ENCODE assay signal across 8 mouse cellular contexts in genomic region chr6:129532556-129532941, GRCm38 (mm10). TPM values are rescaled to one million over a fixed set of nuclear protein-coding genes. Genes with fewer than 3 reads are reported as not detected.
DNase-seq lines count a peak whose midpoint lies in the region; ATAC-seq and TF ChIP-seq lines count a peak whose summit lies in the region.

No protein-coding gene starts in this region.

- intact Hi-C loops in heart, postnatal 14 days (cut with DNase I): loop anchor here (10.0 kb wide), 1 partner anchor 688 kb away; no protein-coding TSS in a partner anchor

- no peaks in the 10 kb centered on the region for H3K9me3 ChIP-seq in E14TG2a.4 (ENCODE audit: low read length)
- H3K9me3 ChIP-seq in forebrain, embryonic 14.5 days (replicated peaks; ENCODE audit: control insufficient read depth, low read length): no peaks in the 10 kb centered on the region
- no peaks in the 10 kb centered on the region for H3K9me3 ChIP-seq in neural tube, embryonic 14.5 days (ENCODE audit: control insufficient read depth, low read length)

- peaks cover 14% of the 10 kb centered on the region for H3K4me1 ChIP-seq in E14TG2a.4 (replicated peaks; ENCODE audit: low read depth, low read length)
- H3K4me1 ChIP-seq in brown adipose tissue, adult 24 weeks (ENCODE audit: control insufficient read depth, insufficient read depth, insufficient read length, low read length): peaks cover 16% of the 10 kb centered on the region
- peaks cover 22% of the 10 kb centered on the region for H3K4me1 ChIP-seq in forebrain, embryonic 14.5 days (ENCODE audit: control insufficient read depth, insufficient read depth, low read length)
- peaks cover 13% of the 10 kb centered on the region for H3K4me1 ChIP-seq in lung, adult 2 months (ENCODE audit: control insufficient read depth, insufficient read depth, low read length)
- H3K4me1 ChIP-seq in neural tube, embryonic 14.5 days (ENCODE audit: control insufficient read depth, insufficient read depth, low read length): peaks cover 19% of the 10 kb centered on the region
- peaks cover 17% of the 10 kb centered on the region for H3K4me1 ChIP-seq in thymus, adult 2 months (replicated peaks; ENCODE audit: control insufficient read depth, insufficient read depth, low read length)

- H3K27ac ChIP-seq in brown adipose tissue, adult 24 weeks (replicated peaks; ENCODE audit: low read depth, low read length): peak overlapping the region; percentile 90
- peak overlapping the region; percentile 75; the same call in 1 of the 2 replicates for H3K27ac ChIP-seq in forebrain, embryonic 14.5 days (ENCODE audit: low read depth, low read length)
- peak overlapping the region; percentile 68 for H3K27ac ChIP-seq in neural tube, embryonic 14.5 days (ENCODE audit: low read depth, low read length)
- no peak overlapping the region for H3K27ac ChIP-seq in thymus, adult 2 months (ENCODE audit: control insufficient read depth, insufficient read depth, low read length)

- TF ChIP-seq POLR2A in lung, adult 2 months (IDR thresholded peaks at IDR 0.05; ENCODE audit: borderline replicate concordance, extremely low read depth, low read depth, low read length): no peak
- no peak for TF ChIP-seq POLR2A in thymus, adult 2 months (IDR thresholded peaks at IDR 0.05; ENCODE audit: control insufficient read depth, extremely low read depth, insufficient read depth, low read length, poor library complexity)

- 35% methylated on average over 7 of the region's 7 CpGs for WGBS in forebrain, embryonic 14.5 days
- 15% methylated on average over 7 of the region's 7 CpGs for WGBS in lung, adult 2 months
- 32% methylated on average over 7 of the region's 7 CpGs for WGBS in neural tube, embryonic 14.5 days
- WGBS in thymus, adult 2 months: 51% methylated on average over 7 of the region's 7 CpGs

- DNase-seq in forebrain, embryonic 14.5 days (ENCODE audit: low spot score): peak; percentile 72
- DNase-seq in heart, postnatal 14 days: peak; percentile 77 to 80
- peak; percentile 86 to 92 for DNase-seq in kidney, postnatal 4 days
- peak; percentile 61 for DNase-seq in lung, adult 2 months
- no peak for DNase-seq in thymus, adult 2 months

- ATAC-seq in forebrain, embryonic 14.5 days: peak; percentile 49
- ATAC-seq in neural tube, embryonic 14.5 days (ENCODE audit: low read depth): peak; percentile 26

- no peak for TF ChIP-seq CTCF in E14TG2a.4 (conservative IDR thresholded peaks at IDR 0.05; ENCODE audit: low read length)
- no peak for TF ChIP-seq CTCF in lung, adult 2 months (IDR thresholded peaks at IDR 0.05; ENCODE audit: insufficient read depth, low read length)
- TF ChIP-seq CTCF in thymus, adult 2 months (IDR thresholded peaks at IDR 0.05; ENCODE audit: borderline replicate concordance, control insufficient read depth, extremely low read depth, insufficient read depth, low read length, poor library complexity): no peak

- H3K27me3 ChIP-seq in E14TG2a.4 (ENCODE audit: insufficient read depth, low read length): no peaks in the 10 kb centered on the region
- no peaks in the 10 kb centered on the region for H3K27me3 ChIP-seq in forebrain, embryonic 14.5 days (replicated peaks; ENCODE audit: control insufficient read depth, insufficient read depth, low read length)
- no peaks in the 10 kb centered on the region for H3K27me3 ChIP-seq in neural tube, embryonic 14.5 days (ENCODE audit: control insufficient read depth, insufficient read depth, low read length)
- no peaks in the 10 kb centered on the region for H3K27me3 ChIP-seq in thymus, adult 2 months (ENCODE audit: control insufficient read depth, insufficient read depth, low read length)

- peak overlapping the region; percentile 84 for H3K4me3 ChIP-seq in E14TG2a.4 (replicated peaks; ENCODE audit: low read length)
- peak overlapping the region; percentile 91 for H3K4me3 ChIP-seq in brown adipose tissue, adult 24 weeks (ENCODE audit: insufficient read depth, low read depth, low read length)
- H3K4me3 ChIP-seq in forebrain, embryonic 14.5 days (ENCODE audit: low read depth, low read length): peak overlapping the region; percentile 76
- peak overlapping the region; percentile 3 for H3K4me3 ChIP-seq in lung, adult 2 months (replicated peaks; ENCODE audit: extremely low read depth, low read depth, low read length)
- peak overlapping the region; percentile 61 for H3K4me3 ChIP-seq in neural tube, embryonic 14.5 days (ENCODE audit: low read depth, low read length)
- no peak overlapping the region for H3K4me3 ChIP-seq in thymus, adult 2 months (ENCODE audit: control insufficient read depth, insufficient read depth, low read length)

- peak overlapping the region; percentile 89 for H3K9ac ChIP-seq in forebrain, embryonic 14.5 days (ENCODE audit: low read length)
- peak overlapping the region; percentile 65 for H3K9ac ChIP-seq in neural tube, embryonic 14.5 days (replicated peaks; ENCODE audit: low read depth, low read length)

- peaks cover 14% of the 10 kb centered on the region; the same call in 1 of the 2 replicates for H3K36me3 ChIP-seq in E14TG2a.4 (ENCODE audit: insufficient read depth, low read length)
- H3K36me3 ChIP-seq in forebrain, embryonic 14.5 days (ENCODE audit: control insufficient read depth, insufficient read depth, low read length): peaks cover 4% of the 10 kb centered on the region
- peaks cover 3% of the 10 kb centered on the region; the same call in 1 of the 2 replicates for H3K36me3 ChIP-seq in neural tube, embryonic 14.5 days (ENCODE audit: control insufficient read depth, insufficient read depth, low read length)
- H3K36me3 ChIP-seq in thymus, adult 2 months (ENCODE audit: control insufficient read depth, insufficient read depth, low read length): no peaks in the 10 kb centered on the region

- H3K4me2 ChIP-seq in forebrain, embryonic 14.5 days (ENCODE audit: low read length): peak overlapping the region; percentile 60
- peak overlapping the region; percentile 78 for H3K4me2 ChIP-seq in neural tube, embryonic 14.5 days (ENCODE audit: low read depth, low read length)

RNA-seq across cellular contexts. Expression of gene Gabarapl1, which starts 0.4 kb away (rescaled TPM):
- polyA plus RNA-seq in brown adipose tissue, adult 24 weeks (2012; ENCODE audit: insufficient read depth, insufficient read length, missing spikeins): 111 and 147 TPM in 2 replicates
- 66.3 and 87.9 TPM in 2 replicates for polyA plus RNA-seq in forebrain, embryonic 14.5 days (2014; fragmentation: Nextera tagmentation; extraction: Ambion mirVana)
- 10 to 100 TPM; 79.8 to 85.9 TPM for total RNA-seq in heart, postnatal 14 days (2021)
- 101 and 107 TPM in 2 replicates for polyA plus RNA-seq in lung, adult 2 months (2012; rRNA removed)
- 60.2 and 60.6 TPM in 2 replicates for polyA plus RNA-seq in neural tube, embryonic 14.5 days (2014; fragmentation: Nextera tagmentation; extraction: Ambion mirVana)
- 24.6 and 29.8 TPM in 2 replicates for polyA plus RNA-seq in thymus, adult 2 months (2012; rRNA removed)

RNA-seq across cellular contexts. Expression of gene Tmem52b, which starts 20.2 kb away (rescaled TPM):
- polyA plus RNA-seq in brown adipose tissue, adult 24 weeks (2012; ENCODE audit: insufficient read depth, insufficient read length, missing spikeins): not detected in 2 replicates
- not detected in 2 replicates for polyA plus RNA-seq in forebrain, embryonic 14.5 days (2014; fragmentation: Nextera tagmentation; extraction: Ambion mirVana)
- total RNA-seq in heart, postnatal 14 days (2021): not detected
- 0.17 and 0.26 TPM in 2 replicates for polyA plus RNA-seq in lung, adult 2 months (2012; rRNA removed)
- 0.33 TPM in 1 of 2 replicates, not detected in the other for polyA plus RNA-seq in neural tube, embryonic 14.5 days (2014; fragmentation: Nextera tagmentation; extraction: Ambion mirVana)
- 0.18 TPM in 1 of 2 replicates, not detected in the other for polyA plus RNA-seq in thymus, adult 2 months (2012; rRNA removed)

RNA-seq across cellular contexts. Expression of gene Olr1, which starts 25.6 kb away (rescaled TPM):
- polyA plus RNA-seq in brown adipose tissue, adult 24 weeks (2012; ENCODE audit: insufficient read depth, insufficient read length, missing spikeins): not detected in 2 replicates
- not detected in 2 replicates for polyA plus RNA-seq in forebrain, embryonic 14.5 days (2014; fragmentation: Nextera tagmentation; extraction: Ambion mirVana)
- under 1 TPM in 1 of 2 experiments, not detected in 1; 0.12 TPM for total RNA-seq in heart, postnatal 14 days (2021)
- polyA plus RNA-seq in lung, adult 2 months (2012; rRNA removed): 2.5 and 3.3 TPM in 2 replicates
- polyA plus RNA-seq in neural tube, embryonic 14.5 days (2014; fragmentation: Nextera tagmentation; extraction: Ambion mirVana): not detected in 2 replicates
- polyA plus RNA-seq in thymus, adult 2 months (2012; rRNA removed): 0.13 and 0.19 TPM in 2 replicates

RNA-seq across cellular contexts. Expression of gene Klre1, which starts 45.2 kb away (rescaled TPM):
- not detected in 2 replicates for polyA plus RNA-seq in brown adipose tissue, adult 24 weeks (2012; ENCODE audit: insufficient read depth, insufficient read length, missing spikeins)
- not detected in 2 replicates for polyA plus RNA-seq in forebrain, embryonic 14.5 days (2014; fragmentation: Nextera tagmentation; extraction: Ambion mirVana)
- not detected for total RNA-seq in heart, postnatal 14 days (2021)
- polyA plus RNA-seq in lung, adult 2 months (2012; rRNA removed): 0.63 and 0.67 TPM in 2 replicates
- polyA plus RNA-seq in neural tube, embryonic 14.5 days (2014; fragmentation: Nextera tagmentation; extraction: Ambion mirVana): not detected in 2 replicates
- polyA plus RNA-seq in thymus, adult 2 months (2012; rRNA removed): 0.23 and 0.44 TPM in 2 replicates

RNA-seq across cellular contexts. Expression of gene Klrd1, which starts 59.0 kb away (rescaled TPM):
- 2.0 TPM in 1 of 2 replicates, not detected in the other for polyA plus RNA-seq in brown adipose tissue, adult 24 weeks (2012; ENCODE audit: insufficient read depth, insufficient read length, missing spikeins)
- not detected in 2 replicates for polyA plus RNA-seq in forebrain, embryonic 14.5 days (2014; fragmentation: Nextera tagmentation; extraction: Ambion mirVana)
- total RNA-seq in heart, postnatal 14 days (2021): not detected
- 1.2 and 1.4 TPM in 2 replicates for polyA plus RNA-seq in lung, adult 2 months (2012; rRNA removed)
- polyA plus RNA-seq in neural tube, embryonic 14.5 days (2014; fragmentation: Nextera tagmentation; extraction: Ambion mirVana): not detected in 2 replicates
- polyA plus RNA-seq in thymus, adult 2 months (2012; rRNA removed): 0.60 and 1.1 TPM in 2 replicates
